Mouse (Mus musculus) T-helper 17 cell (primary cell): Measurements from ENCODE around the gene Grin3b.

Source experiments
- in situ Hi-C, 2 experiments: fragments of 300-600 bp; cut with MboI, MseI; formaldehyde crosslinking; loops; 1 replicate in 1 of 2; 2 replicates in 1 of 2; pipeline ENCODE4 v1.15.1; 2025; ENCODE audit warnings: high pct_unique_total_duplicates in 2 of 2

Gene Grin3b

GRCm38 (mm10) chr10:79970415-79971182, at the start of gene Grin3b:
Gene Grin3b (plus strand): TSS chr10:79970715.
- in situ Hi-C loops = no loop called here

GRCm38 (mm10) chr10:79920958-79921535, 49.5 kb upstream of the Grin3b start, which contains the start of gene R3hdm4:
Gene R3hdm4 (minus strand): TSS chr10:79921208.
- in situ Hi-C loops = loop anchor here (5.0 to 10.0 kb wide), 2 partner anchors 39 to 86 kb away; no protein-coding TSS in a partner anchor

- in situ Hi-C loops = loop anchor here (5.0 to 10.0 kb wide), 2 partner anchors 39 to 87 kb away; no protein-coding TSS in a partner anchor
Measured at GRCm38 (mm10) chr10:79921572-79921971, 48.9 kb upstream of the Grin3b start.

- in situ Hi-C loops = loop anchor here (5.0 to 10.0 kb wide), 2 partner anchors 43 to 90 kb away; no protein-coding TSS in a partner anchor
Measured at GRCm38 (mm10) chr10:79924998-79925784, 45.3 kb upstream of the Grin3b start.

- in situ Hi-C loops = loop anchor here in 1 of 2 experiments (5.0 to 10.0 kb wide), 2 partner anchors 44 to 91 kb away; no protein-coding TSS in a partner anchor
Measured at GRCm38 (mm10) chr10:79925785-79926490, 44.6 kb upstream of the Grin3b start.

GRCm38 (mm10) chr10:79926491-79927323, 43.8 kb upstream of the Grin3b start, which contains the start of gene Arid3a:
Gene Arid3a (plus strand): TSS chr10:79927043.
- in situ Hi-C loops = loop anchor here in 1 of 2 experiments (5.0 to 10.0 kb wide), 2 partner anchors 44 to 92 kb away; no protein-coding TSS in a partner anchor

- in situ Hi-C loops = loop anchor here in 1 of 2 experiments (5.0 to 10.0 kb wide), 2 partner anchors 45 to 93 kb away; no protein-coding TSS in a partner anchor
Measured at GRCm38 (mm10) chr10:79927324-79928029, 43.0 kb upstream of the Grin3b start.

GRCm38 (mm10) chr10:79928030-79928694, 42.4 kb upstream of the Grin3b start:
- in situ Hi-C loops = loop anchor here in 1 of 2 experiments (5.0 to 10.0 kb wide), 2 partner anchors 46 to 93 kb away; no protein-coding TSS in a partner anchor

- in situ Hi-C loops = loop anchor here in 1 of 2 experiments (5.0 to 10.0 kb wide), 2 partner anchors 47 to 94 kb away; no protein-coding TSS in a partner anchor
Measured at GRCm38 (mm10) chr10:79928907-79929701, 41.4 kb upstream of the Grin3b start.

- in situ Hi-C loops = loop anchor here in 1 of 2 experiments (5.0 to 10.0 kb wide), 2 partner anchors 48 to 95 kb away; no protein-coding TSS in a partner anchor
Measured at GRCm38 (mm10) chr10:79929967-79930825, 40.3 kb upstream of the Grin3b start.

GRCm38 (mm10) chr10:79930826-79931186, 39.7 kb upstream of the Grin3b start:
- in situ Hi-C loops = no loop called here

GRCm38 (mm10) chr10:79931797-79932196, 38.7 kb upstream of the Grin3b start:
- in situ Hi-C loops = no loop called here

GRCm38 (mm10) chr10:79932736-79933135, 37.8 kb upstream of the Grin3b start:
- in situ Hi-C loops = no loop called here

GRCm38 (mm10) chr10:79933145-79933679, 37.3 kb upstream of the Grin3b start:
- in situ Hi-C loops = no loop called here

GRCm38 (mm10) chr10:79933861-79934260, 36.7 kb upstream of the Grin3b start:
- in situ Hi-C loops = no loop called here

GRCm38 (mm10) chr10:79934272-79934721, 36.2 kb upstream of the Grin3b start:
- in situ Hi-C loops = no loop called here
